Mouse (Mus musculus) kidney, adult 2 months (tissue): ENCODE data around the gene Abca6.

Experiments
- CTCF ChIP-seq: fragments of 200-500 bp; conservative IDR thresholded peaks from 2 replicates; pipeline ENCODE4 v1.5.1; 2011; ENCODE audit warnings: low read depth, mild to moderate bottlenecking, control low read depth, low read length, moderate library complexity, mixed read lengths; ENCODE audit not compliant: insufficient read depth, insufficient read length
- POLR2A ChIP-seq: fragments of 200-500 bp; IDR thresholded peaks from one replicate; pipeline ENCODE4 v1.6.1; 2011; ENCODE audit warnings: low read depth, low read length, control low read depth

GRCm38 (mm10) chr11:110147640-110148039 lies 103.9 kb downstream of the Abca6 start:
- TF ChIP-seq CTCF (no peak), POLR2A (no peak)
